In genomic region chr9:86814340-86814739, GRCm38 (mm10) we compare ENCODE assay signal across 26 mouse cellular contexts.
"Had no signal": no experiment of that assay in that cellular context is flagged by ENCODE, and none has a peak within 500 bp of the region (broad histone marks: within the 10 kb centered on the region; RNA-seq: fewer than 3 reads in every experiment).

No protein-coding gene starts in this region.

- ATAC-seq: inflammation-experienced regulatory T-cells, adult 6 months; intestine, embryonic 15.5 days; intestine, postnatal 0 days had no signal

- H3K4me3 ChIP-seq: gastrocnemius, adult 2 months; heart, embryonic 10.5 days; heart, embryonic 12.5 days; hindbrain, embryonic 10.5 days; hindbrain, embryonic 12.5 days; intestine, embryonic 15.5 days; layer of hippocampus, adult 2 months; left cerebral cortex, adult 2 months; limb, embryonic 10.5 days; limb, embryonic 12.5 days; liver, embryonic 13.5 days had no signal

- H3K4me1 ChIP-seq: heart, embryonic 10.5 days; heart, embryonic 12.5 days; hindbrain, embryonic 12.5 days; intestine, embryonic 15.5 days; limb, embryonic 10.5 days; limb, embryonic 12.5 days; liver, embryonic 13.5 days had no signal

- H3K4me2 ChIP-seq: heart, embryonic 12.5 days; hindbrain, embryonic 12.5 days; hindbrain, embryonic 14.5 days; intestine, embryonic 15.5 days; limb, embryonic 12.5 days; liver, embryonic 11.5 days; liver, embryonic 13.5 days had no signal

- DNase-seq: gastrocnemius, adult 2 months; gastrocnemius, postnatal 10 days; gastrocnemius, postnatal 25 days; heart, adult 18-20 months; heart, postnatal 10 days; heart, postnatal 4 days; kidney, adult 18-20 months; kidney, adult 8-10 months; kidney, postnatal 10 days; kidney, postnatal 25 days; kidney, postnatal 4 days; liver; liver, embryonic 13.5 days had no signal

- H3K9me3 ChIP-seq: heart, embryonic 10.5 days; heart, embryonic 12.5 days; hindbrain, embryonic 10.5 days; hindbrain, embryonic 12.5 days; intestine, embryonic 15.5 days; limb, embryonic 10.5 days; limb, embryonic 12.5 days; liver, embryonic 13.5 days had no signal

- H3K9ac ChIP-seq: heart, embryonic 12.5 days; hindbrain, embryonic 12.5 days; hindbrain, embryonic 14.5 days; intestine, embryonic 15.5 days; limb, embryonic 12.5 days; liver, embryonic 13.5 days had no signal

- H3K27me3 ChIP-seq: heart, embryonic 12.5 days; hindbrain, embryonic 12.5 days; intestine, embryonic 15.5 days; limb, embryonic 12.5 days; liver, embryonic 13.5 days had no signal

- H3K27ac ChIP-seq: gastrocnemius, adult 2 months; heart, embryonic 10.5 days; hindbrain, embryonic 10.5 days; hindbrain, embryonic 12.5 days; hindbrain, embryonic 14.5 days; intestine, embryonic 15.5 days; layer of hippocampus, adult 2 months; left cerebral cortex, adult 2 months; limb, embryonic 10.5 days; limb, embryonic 12.5 days; liver, embryonic 13.5 days had no signal

- H3K36me3 ChIP-seq: heart, embryonic 10.5 days; hindbrain, embryonic 10.5 days; hindbrain, embryonic 12.5 days; intestine, embryonic 15.5 days; limb, embryonic 10.5 days; limb, embryonic 12.5 days; liver, embryonic 13.5 days had no signal
